Mouse (Mus musculus) thymus, postnatal 4 days (tissue): ENCODE data around the gene Cux1.

Experiments used
- DNase-seq: peaks from one replicate; pipeline ENCODE4 v3.0.0; 2021

Cux1 gene

GRCm38 (mm10) chr5:136292971-136293418, 274.3 kb downstream of the Cux1 start:
- no peak for DNase-seq

GRCm38 (mm10) chr5:136292361-136292760, 274.9 kb downstream of the Cux1 start:
- DNase-seq = no peak

GRCm38 (mm10) chr5:136291562-136291961, 275.7 kb downstream of the Cux1 start:
- DNase-seq = no peak

GRCm38 (mm10) chr5:136289776-136290175, 277.5 kb downstream of the Cux1 start:
- DNase-seq = no peak

GRCm38 (mm10) chr5:136288351-136289081, 278.8 kb downstream of the Cux1 start:
- DNase-seq = no peak

- DNase-seq = no peak
These were observed 280.7 kb downstream of the Cux1 start for GRCm38 (mm10) chr5:136286566-136286965.

GRCm38 (mm10) chr5:136285106-136285505, 282.2 kb downstream of the Cux1 start:
- no peak for DNase-seq

GRCm38 (mm10) chr5:136281351-136281750, 285.9 kb downstream of the Cux1 start:
- DNase-seq = peak; percentile 25

GRCm38 (mm10) chr5:136274739-136275138, 292.6 kb downstream of the Cux1 start:
- DNase-seq = no peak

- no peak for DNase-seq
These were observed 297.4 kb downstream of the Cux1 start for GRCm38 (mm10) chr5:136269937-136270336.

- DNase-seq = no peak
These were observed 301.2 kb downstream of the Cux1 start for GRCm38 (mm10) chr5:136266077-136266476.

GRCm38 (mm10) chr5:136263342-136263741, 303.9 kb downstream of the Cux1 start:
- DNase-seq = no peak

- peak; percentile 85 for DNase-seq
These were observed 308.4 kb downstream of the Cux1 start for GRCm38 (mm10) chr5:136258919-136259318.

- DNase-seq = peak; percentile 85
These were observed 314.4 kb downstream of the Cux1 start for GRCm38 (mm10) chr5:136252899-136253298.

GRCm38 (mm10) chr5:136251004-136251403, 316.3 kb downstream of the Cux1 start:
- DNase-seq = peak; percentile 74

- DNase-seq = peak; percentile 40
These were observed 318.8 kb downstream of the Cux1 start for GRCm38 (mm10) chr5:136248441-136248840.

GRCm38 (mm10) chr5:136246452-136246838, 320.8 kb downstream of the Cux1 start, which contains the start of gene Sh2b2:
Gene Sh2b2, minus strand, starts transcription at chr5:136246556.
- no peak for DNase-seq

- DNase-seq = no peak
These were observed 321.5 kb downstream of the Cux1 start for GRCm38 (mm10) chr5:136245541-136246451.

GRCm38 (mm10) chr5:136244762-136245540, 322.3 kb downstream of the Cux1 start:
- DNase-seq = peak; percentile 86

- peak; percentile 50 for DNase-seq
These were observed 323.2 kb downstream of the Cux1 start for GRCm38 (mm10) chr5:136243851-136244761.

- DNase-seq = peak; percentile 56
These were observed 326.1 kb downstream of the Cux1 start for GRCm38 (mm10) chr5:136241161-136241560.

GRCm38 (mm10) chr5:136240381-136240780, 326.9 kb downstream of the Cux1 start:
- peak; percentile 32 for DNase-seq
